Mouse (Mus musculus) forebrain, embryonic 12.5 days (tissue): ENCODE data around the gene Crip1. TPM values are rescaled to one million over a fixed set of nuclear protein-coding genes. Genes with fewer than 3 reads are reported as not detected.

Experiments used
- ATAC-seq: fragments of 200-750 bp; cut with Nextera tagmentation; 2 replicates; pipeline ENCODE4 v1.8.0; 2017; ENCODE audit warnings: moderate TSS enrichment; ENCODE audit not compliant: low FRiP score
- H3K27ac ChIP-seq: fragments of 300-500 bp; sonication (generic); 2 replicates; pipeline ENCODE4 v1.5.1; 2016; ENCODE audit warnings: mild to moderate bottlenecking
- H3K27me3 ChIP-seq: fragments of 300-500 bp; sonication (generic); 2 replicates; pipeline ENCODE4 v1.6.1; 2016; ENCODE audit warnings: mild to moderate bottlenecking
- H3K36me3 ChIP-seq: fragments of 300-500 bp; sonication (generic); replicated peaks from 2 replicates; pipeline ENCODE4 v1.6.1; 2016; ENCODE audit warnings: mild to moderate bottlenecking
- H3K4me1 ChIP-seq: fragments of 300-500 bp; sonication (generic); 2 replicates; pipeline ENCODE4 v1.6.1; 2016
- H3K4me2 ChIP-seq: fragments of 300-500 bp; sonication (generic); 2 replicates; pipeline ENCODE4 v1.6.1; 2016; ENCODE audit warnings: mild to moderate bottlenecking, moderate library complexity
- H3K4me3 ChIP-seq: fragments of 300-500 bp; sonication (generic); replicated peaks from 2 replicates; pipeline ENCODE4 v1.5.1; 2016; ENCODE audit warnings: mild to moderate bottlenecking
- H3K9ac ChIP-seq: fragments of 300-500 bp; sonication (generic); 2 replicates; pipeline ENCODE4 v1.6.1; 2016; ENCODE audit warnings: mild to moderate bottlenecking
- H3K9me3 ChIP-seq: fragments of 300-500 bp; sonication (generic); 2 replicates; pipeline ENCODE4 v1.6.1; 2016
- WGBS: fragments of 180-500 bp; shearing (Covaris S2); methylation state at CpG from one replicate; pipeline ENCODE4 v1.1.7; 2016; 5-methylcytosine and 5-hydroxymethylcytosine counted together
- polyA plus RNA-seq: library from polyadenylated mRNA; unstranded; fragments of >200 nt; fragmentation: Nextera tagmentation; extraction: Ambion mirVana; gene quantifications from 2 replicates; pipeline ENCODE4 v1.2.1, GENCODE M21; 2016

The Crip1 gene
- polyA plus RNA-seq, 1 experiment from 2014 or later: 62.0 TPM

GRCm38 (mm10) chr12:113142021-113142975 is 3.8 kb upstream of the Crip1 start:
- peak overlapping the region; percentile 75 for H3K4me2 ChIP-seq
- H3K27ac ChIP-seq: peak overlapping the region; percentile 59
- no peaks in the 10 kb centered on the region for H3K9me3 ChIP-seq
- H3K9ac ChIP-seq: peak overlapping the region; percentile 61
- H3K36me3 ChIP-seq: peaks cover 40% of the 10 kb centered on the region
- no peak for ATAC-seq
- peak overlapping the region; percentile 57 for H3K4me3 ChIP-seq
- H3K27me3 ChIP-seq: peaks cover 21% of the 10 kb centered on the region
- peaks cover 60% of the 10 kb centered on the region for H3K4me1 ChIP-seq
- WGBS: 29% methylated on average over 15 of the region's 15 CpGs

GRCm38 (mm10) chr12:113143164-113143563 is 3.0 kb upstream of the Crip1 start:
- Histone ChIP-seq H3K4me2 (peak overlapping the region; percentile 75), H3K36me3 (peaks cover 32% of the 10 kb centered on the region), H3K4me3 (no peak overlapping the region), H3K27me3 (peaks cover 30% of the 10 kb centered on the region), H3K4me1 (peaks cover 56% of the 10 kb centered on the region), H3K9ac (peak overlapping the region; percentile 61; the same call in 1 of the 2 replicates), H3K9me3 (no peaks in the 10 kb centered on the region), H3K27ac (no peak overlapping the region)
- ATAC-seq: no peak
- WGBS: 68% methylated on average over 7 of the region's 7 CpGs

GRCm38 (mm10) chr12:113144001-113144756 is 1.9 kb upstream of the Crip1 start:
- peaks cover 27% of the 10 kb centered on the region for H3K36me3 ChIP-seq
- no peak overlapping the region for H3K4me3 ChIP-seq
- ATAC-seq: no peak
- WGBS: 79% methylated on average over 20 of the region's 20 CpGs
- no peak overlapping the region for H3K4me2 ChIP-seq
- H3K9me3 ChIP-seq: no peaks in the 10 kb centered on the region
- no peak overlapping the region for H3K9ac ChIP-seq
- peaks cover 35% of the 10 kb centered on the region for H3K27me3 ChIP-seq
- H3K27ac ChIP-seq: no peak overlapping the region
- peaks cover 51% of the 10 kb centered on the region for H3K4me1 ChIP-seq

GRCm38 (mm10) chr12:113144886-113145285 is 1.2 kb upstream of the Crip1 start:
- ATAC-seq: no peak

GRCm38 (mm10) chr12:113145591-113145990 is 525 bp upstream of the Crip1 start:
- 93% methylated on average over 5 of the region's 5 CpGs for WGBS
- Histone ChIP-seq H3K9ac (no peak overlapping the region), H3K4me2 (no peak overlapping the region), H3K27ac (no peak overlapping the region), H3K9me3 (no peaks in the 10 kb centered on the region), H3K36me3 (peaks cover 27% of the 10 kb centered on the region), H3K4me1 (peaks cover 46% of the 10 kb centered on the region), H3K4me3 (no peak overlapping the region), H3K27me3 (peaks cover 44% of the 10 kb centered on the region)
- ATAC-seq: no peak

More at GRCm38 (mm10) chr12:113144886-113145285, 1.2 kb upstream of the Crip1 start:
- no peak overlapping the region for H3K9ac ChIP-seq
- no peaks in the 10 kb centered on the region for H3K9me3 ChIP-seq
- H3K27me3 ChIP-seq: peaks cover 37% of the 10 kb centered on the region
- peaks cover 46% of the 10 kb centered on the region for H3K4me1 ChIP-seq
- H3K27ac ChIP-seq: no peak overlapping the region
- H3K4me2 ChIP-seq: no peak overlapping the region
- WGBS: 92% methylated on average over 16 of the region's 16 CpGs
- H3K4me3 ChIP-seq: no peak overlapping the region
- peaks cover 27% of the 10 kb centered on the region for H3K36me3 ChIP-seq

GRCm38 (mm10) chr12:113147481-113147880 is 1.4 kb downstream of the Crip1 start:
- no peaks in the 10 kb centered on the region for H3K9me3 ChIP-seq
- no peak overlapping the region for H3K4me2 ChIP-seq
- peaks cover 41% of the 10 kb centered on the region for H3K4me1 ChIP-seq
- WGBS: 92% methylated on average over 8 of the region's 8 CpGs
- H3K27me3 ChIP-seq: peaks cover 58% of the 10 kb centered on the region
- H3K4me3 ChIP-seq: no peak overlapping the region
- ATAC-seq: no peak
- no peak overlapping the region for H3K27ac ChIP-seq
- no peak overlapping the region for H3K9ac ChIP-seq
- peaks cover 27% of the 10 kb centered on the region for H3K36me3 ChIP-seq

- no peak overlapping the region for H3K9ac ChIP-seq
- WGBS: 38% methylated on average over 15 of the region's 16 CpGs
- peaks cover 32% of the 10 kb centered on the region for H3K4me1 ChIP-seq
- no peak overlapping the region for H3K4me2 ChIP-seq
- no peaks in the 10 kb centered on the region for H3K9me3 ChIP-seq
- ATAC-seq: no peak
- no peak overlapping the region for H3K4me3 ChIP-seq
- H3K27me3 ChIP-seq: peaks cover 64% of the 10 kb centered on the region
- no peak overlapping the region for H3K27ac ChIP-seq
- peaks cover 25% of the 10 kb centered on the region for H3K36me3 ChIP-seq
These were observed 2.4 kb downstream of the Crip1 start for GRCm38 (mm10) chr12:113148381-113149035.

- WGBS: 61% methylated on average over 4 of the region's 4 CpGs
- H3K9ac ChIP-seq: no peak overlapping the region
- no peaks in the 10 kb centered on the region for H3K9me3 ChIP-seq
- H3K4me3 ChIP-seq: no peak overlapping the region
- peaks cover 32% of the 10 kb centered on the region for H3K4me1 ChIP-seq
- ATAC-seq: no peak
- no peak overlapping the region for H3K4me2 ChIP-seq
- H3K27ac ChIP-seq: no peak overlapping the region
- H3K27me3 ChIP-seq: peaks cover 72% of the 10 kb centered on the region
- H3K36me3 ChIP-seq: peaks cover 16% of the 10 kb centered on the region
These were observed 3.2 kb downstream of the Crip1 start for GRCm38 (mm10) chr12:113149341-113149740.

- Histone ChIP-seq H3K27ac (no peak overlapping the region), H3K9me3 (no peaks in the 10 kb centered on the region), H3K9ac (no peak overlapping the region), H3K4me3 (no peak overlapping the region), H3K4me2 (no peak overlapping the region), H3K4me1 (peaks cover 34% of the 10 kb centered on the region), H3K27me3 (peaks cover 77% of the 10 kb centered on the region), H3K36me3 (peaks cover 11% of the 10 kb centered on the region)
- no peak for ATAC-seq
- 81% methylated on average over 3 of the region's 3 CpGs for WGBS
These were observed 3.8 kb downstream of the Crip1 start for GRCm38 (mm10) chr12:113149896-113150295.

- H3K36me3 ChIP-seq: peaks cover 4% of the 10 kb centered on the region
- WGBS: 89% methylated on average over 4 of the region's 4 CpGs
- no peak for ATAC-seq
- no peak overlapping the region for H3K4me3 ChIP-seq
- H3K9ac ChIP-seq: no peak overlapping the region
- H3K4me2 ChIP-seq: no peak overlapping the region
- no peak overlapping the region for H3K27ac ChIP-seq
- no peaks in the 10 kb centered on the region for H3K9me3 ChIP-seq
- peaks cover 77% of the 10 kb centered on the region for H3K27me3 ChIP-seq
- H3K4me1 ChIP-seq: peaks cover 41% of the 10 kb centered on the region
These were observed 4.5 kb downstream of the Crip1 start for GRCm38 (mm10) chr12:113150591-113150990.

GRCm38 (mm10) chr12:113151046-113151445 is 4.9 kb downstream of the Crip1 start:
- ATAC-seq: no peak
- H3K4me3 ChIP-seq: 0 out of 2 replicates have a peak overlapping the region, but pooled peaks have one; percentile 44
- H3K4me1 ChIP-seq: peaks cover 41% of the 10 kb centered on the region
- H3K9ac ChIP-seq: no peak overlapping the region
- no peaks in the 10 kb centered on the region for H3K9me3 ChIP-seq
- H3K27me3 ChIP-seq: peaks cover 73% of the 10 kb centered on the region
- 87% methylated on average over 8 of the region's 8 CpGs for WGBS
- H3K27ac ChIP-seq: no peak overlapping the region
- H3K36me3 ChIP-seq: no peaks in the 10 kb centered on the region
- H3K4me2 ChIP-seq: no peak overlapping the region
